Mouse (Mus musculus) cerebellum, postnatal 4 days (tissue): ENCODE results near the gene Igsf10.

Source experiments
- DNase-seq, 2 experiments: peaks; one replicate each; pipeline ENCODE4 v3.0.0; 2022; ENCODE audit warnings: low spot score in 2 of 2, mixed read lengths in 1 of 2

The Igsf10 gene

DNA sequence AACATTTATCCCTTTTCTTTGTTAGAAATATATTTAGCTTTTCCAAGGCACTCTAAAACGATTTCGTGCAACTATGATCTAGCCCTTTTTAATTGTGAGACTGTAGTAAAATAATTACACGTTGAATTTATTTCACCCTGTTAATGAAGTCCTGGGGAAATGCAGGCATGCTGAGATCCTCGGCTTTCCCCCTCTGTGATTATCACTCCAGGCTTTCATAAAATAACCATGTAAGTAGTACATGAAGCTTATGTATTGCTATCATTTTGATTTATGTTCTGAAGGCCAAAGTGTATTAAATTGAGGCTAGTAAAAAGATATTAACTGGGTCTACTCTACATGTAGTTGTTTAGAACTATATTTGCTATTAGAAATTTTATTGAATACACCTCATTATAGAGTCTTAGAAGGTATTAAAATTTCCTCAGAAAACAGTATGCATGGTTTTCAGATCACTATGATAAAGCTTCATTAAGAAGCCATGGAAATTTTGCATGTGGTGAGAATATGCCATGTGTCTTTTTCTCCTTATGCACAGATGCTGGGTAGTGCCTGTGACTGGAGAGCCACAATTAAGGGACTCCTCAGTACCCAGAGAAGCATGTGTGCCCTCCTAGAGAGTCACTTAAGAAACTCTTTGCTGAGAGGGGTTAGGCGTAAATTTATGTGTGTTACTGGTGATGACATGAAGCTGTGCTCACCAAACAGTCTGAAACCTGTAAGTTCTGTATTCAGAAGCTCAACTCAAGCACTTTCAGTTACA is 50.6 kb downstream of the Igsf10 start:
- no peak for DNase-seq

DNA sequence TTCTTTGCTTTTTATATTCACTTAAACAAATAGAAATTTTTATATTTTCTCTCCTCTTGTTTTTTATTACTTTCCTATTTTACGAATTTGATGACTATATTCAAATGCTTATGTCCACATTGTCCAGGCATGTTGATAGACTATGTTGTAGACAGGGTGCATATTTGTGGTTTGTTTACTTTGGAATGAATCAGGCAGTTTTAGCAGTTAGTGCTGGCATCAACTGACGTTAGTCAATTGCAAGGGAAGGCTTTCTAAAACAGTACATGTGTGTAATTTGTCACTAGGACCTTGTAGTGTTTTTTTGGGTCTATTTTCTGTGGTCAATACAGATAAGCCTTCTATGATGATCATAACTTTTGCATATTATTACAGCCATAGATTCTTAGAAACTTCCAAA is 53.6 kb downstream of the Igsf10 start:
- no peak for DNase-seq

DNA sequence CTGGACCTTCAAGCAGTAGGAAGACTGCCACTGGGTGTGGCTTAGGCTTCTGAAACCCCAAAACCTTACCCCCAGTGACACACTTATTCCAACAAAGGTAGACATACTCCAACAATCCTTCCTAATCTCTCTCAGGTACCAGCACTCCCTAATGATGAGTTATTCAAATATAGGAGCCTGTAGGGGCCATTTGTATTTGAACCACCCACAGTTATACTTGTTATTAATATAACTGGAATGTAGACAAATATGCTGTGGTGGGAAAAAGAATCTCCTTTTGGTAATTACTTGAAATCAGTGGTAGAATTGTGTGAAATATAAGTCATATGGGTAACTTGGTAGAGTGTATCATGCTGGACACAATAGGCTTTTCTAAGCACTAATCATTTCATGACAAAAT is 65.6 kb downstream of the Igsf10 start:
- no peak for DNase-seq

DNA sequence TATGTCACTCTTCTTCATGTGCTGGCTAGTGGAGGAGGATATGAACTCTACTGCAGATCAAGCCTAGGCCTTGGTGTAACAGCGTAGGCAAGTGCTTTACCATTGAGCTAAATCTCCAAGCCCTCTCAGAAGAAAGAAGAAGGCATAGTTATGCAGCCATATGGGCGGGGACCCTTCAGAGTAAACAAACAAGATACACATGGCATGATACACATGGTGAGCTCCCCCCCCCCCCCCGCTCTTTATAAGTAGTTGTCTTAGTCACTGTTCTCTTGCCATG is 66.0 kb downstream of the Igsf10 start:
- DNase-seq: no peak

DNA sequence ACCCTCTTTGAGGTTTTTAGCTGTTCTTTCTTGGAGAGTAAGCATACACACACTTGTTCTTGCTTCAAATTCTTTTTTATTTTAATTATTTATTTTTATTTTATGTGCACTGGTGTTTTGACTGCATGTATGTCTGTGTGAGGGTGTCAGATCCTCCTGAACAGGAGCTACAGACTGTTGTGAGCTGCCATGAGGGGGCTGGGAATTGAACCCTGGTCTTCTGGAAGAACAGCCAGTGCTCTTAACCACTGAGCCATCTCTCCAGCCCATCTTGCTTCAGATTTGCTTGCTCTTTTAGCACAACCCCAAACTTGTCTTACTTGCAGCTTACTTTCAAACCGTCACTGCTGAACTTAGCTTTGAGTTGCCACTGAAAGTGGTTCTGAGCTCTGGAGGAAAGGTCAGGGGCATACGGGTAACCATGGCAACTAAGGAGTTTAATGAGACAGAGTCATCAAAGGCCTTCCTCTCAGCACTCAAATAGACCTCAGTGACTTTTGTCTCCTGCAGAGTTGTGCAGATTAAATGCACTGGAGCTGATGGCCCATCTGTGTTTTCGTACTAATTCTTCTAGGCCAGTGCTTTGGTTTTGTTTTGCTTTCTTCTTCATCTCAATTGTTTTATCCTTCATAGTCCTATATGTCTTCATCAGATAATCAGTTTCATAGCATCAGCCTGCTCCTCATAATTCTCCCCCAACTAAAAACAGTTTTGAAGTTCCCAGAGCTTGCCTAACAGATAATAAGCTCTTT is 66.5 kb downstream of the Igsf10 start:
- no peak for DNase-seq

DNA sequence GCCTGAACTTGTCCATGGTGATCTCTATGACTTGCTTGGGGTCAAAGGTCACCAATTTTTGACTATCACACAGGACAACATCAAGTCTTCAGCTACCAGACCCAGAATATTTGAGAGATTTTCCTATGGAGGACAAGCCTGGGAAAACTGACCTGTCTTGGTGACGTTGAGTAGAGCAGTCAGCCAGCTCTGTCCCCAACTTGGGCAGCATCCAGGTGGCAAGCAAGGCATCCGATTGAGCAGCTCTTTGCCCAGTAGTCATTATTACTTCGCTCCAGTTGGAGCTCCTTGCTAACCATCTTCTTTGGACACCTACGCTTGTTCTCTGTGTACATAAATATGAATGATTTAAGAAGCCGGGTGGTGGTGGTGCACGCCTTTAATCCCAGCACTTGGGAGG is 73.4 kb downstream of the Igsf10 start:
- no peak for DNase-seq
